Mouse (Mus musculus) ovary, postnatal 36 days (tissue): Measurements from ENCODE around the gene Lsg1.

ENCODE experiments used
- DNase-seq: peaks from one replicate; pipeline ENCODE4 v3.0.0; 2022; ENCODE audit warnings: low spot score, mixed read lengths

Lsg1 gene

DNA sequence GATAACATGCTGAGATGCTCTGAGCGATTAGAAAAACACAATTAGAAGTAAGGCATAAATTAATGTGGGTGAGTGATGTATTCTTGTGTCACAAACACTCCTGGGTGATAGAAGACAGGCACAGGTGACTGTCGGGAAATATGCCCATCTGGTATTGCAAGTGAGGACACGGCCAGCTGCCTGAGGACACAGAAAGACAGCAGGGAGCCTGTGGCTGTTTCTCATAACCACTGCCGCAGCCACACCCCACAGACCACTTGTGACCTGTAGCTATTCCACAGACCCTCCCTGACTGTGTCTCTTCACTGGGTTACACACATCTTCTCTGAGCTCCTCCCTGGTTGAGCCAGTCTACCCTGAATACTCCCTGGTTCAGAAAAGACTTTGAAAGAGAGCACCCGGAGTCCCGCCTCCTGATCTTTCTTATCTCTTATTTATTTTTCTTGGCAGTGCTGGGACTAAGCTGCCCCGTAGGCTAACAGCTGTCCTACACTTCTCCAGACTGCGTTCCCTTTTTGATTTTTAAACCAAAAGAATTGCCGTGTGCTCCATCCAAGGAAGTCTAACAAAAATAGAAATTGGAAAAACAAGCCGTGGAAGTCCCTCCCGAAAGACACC, 69.6 kb downstream of the Lsg1 start:
- DNase-seq: no peak

DNA sequence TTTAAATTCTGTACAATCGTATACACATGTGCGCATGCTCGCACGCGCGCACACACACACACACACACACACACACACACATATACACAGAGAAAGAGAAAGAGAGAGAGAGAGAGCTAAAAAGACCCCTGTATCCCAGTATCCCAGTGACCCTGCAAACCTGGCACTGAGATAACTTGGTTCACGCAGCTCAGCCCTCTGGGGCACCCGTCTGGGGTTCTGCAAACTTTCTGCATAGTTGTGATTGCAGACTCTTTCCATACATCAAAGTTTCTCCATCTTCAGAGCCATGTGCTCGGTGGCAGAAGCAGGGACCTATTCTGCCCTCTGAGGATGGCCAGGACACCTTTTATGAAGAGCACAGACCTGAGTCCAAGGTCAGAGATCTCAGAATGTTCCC, 70.4 kb downstream of the Lsg1 start:
- no peak for DNase-seq

DNA sequence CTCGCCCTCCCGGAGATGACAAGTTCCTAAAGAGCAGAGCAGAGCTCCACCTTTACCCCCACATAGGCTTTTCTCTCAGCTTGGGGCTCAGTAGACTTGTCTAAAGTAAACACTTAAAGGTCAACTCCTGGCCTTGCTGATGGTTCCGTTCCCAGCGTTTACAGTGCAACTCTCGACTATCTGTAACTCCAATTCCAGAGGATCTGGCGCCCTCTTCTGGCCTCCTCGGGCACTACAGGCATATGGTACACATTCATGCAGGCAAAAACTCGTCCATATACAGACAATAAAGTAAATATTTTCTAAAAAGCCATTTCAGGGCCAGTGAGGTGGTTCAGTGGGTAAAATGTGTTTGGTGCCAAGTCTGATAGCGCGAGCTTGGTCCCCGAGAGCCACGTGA, 72.0 kb downstream of the Lsg1 start:
- no peak for DNase-seq

DNA sequence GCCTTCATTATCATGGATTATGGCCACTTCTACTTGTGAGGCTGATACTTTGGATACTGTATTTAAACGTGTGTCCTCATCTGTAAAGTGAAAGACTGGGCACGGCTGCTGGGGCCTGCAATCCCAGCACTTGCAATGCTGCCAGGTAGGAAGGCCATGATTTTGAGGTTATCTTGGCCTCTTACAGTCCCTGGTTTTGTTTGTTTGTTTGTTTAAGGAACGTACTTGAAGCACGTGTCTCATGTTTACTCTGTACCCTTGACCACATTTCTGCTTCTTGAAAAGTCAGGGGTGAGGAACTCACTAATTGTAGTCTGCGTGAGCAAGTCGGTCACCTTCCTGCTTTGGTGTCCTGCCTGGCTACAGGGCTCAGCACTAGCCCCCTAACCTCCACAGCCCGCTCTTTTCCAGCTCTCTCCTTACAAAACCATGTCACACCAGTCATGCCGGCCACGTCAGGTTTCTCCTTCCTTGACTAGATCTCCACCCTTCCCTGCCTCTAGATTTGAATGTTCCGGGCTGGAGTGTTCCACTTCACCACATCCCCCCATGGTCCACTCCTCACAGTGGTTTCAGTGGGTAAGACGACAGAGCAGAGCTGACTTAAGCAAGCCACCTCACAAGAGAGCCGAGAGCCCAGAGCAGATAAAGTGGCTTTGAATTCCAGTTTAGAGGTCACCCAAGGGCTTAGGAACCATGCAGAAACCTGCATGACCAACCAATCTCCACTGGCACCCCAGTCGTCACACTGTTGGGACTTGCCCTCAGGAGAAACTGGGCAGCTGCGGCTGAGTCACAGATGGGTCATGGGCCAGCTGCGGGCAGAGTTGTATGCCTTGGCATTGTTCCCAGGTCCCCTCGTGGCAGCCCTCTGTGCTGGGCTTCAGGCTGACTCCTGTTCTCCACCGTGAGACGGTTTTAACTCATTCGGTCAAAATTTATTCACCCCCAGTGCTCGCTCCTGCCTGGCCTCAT, 74.1 kb downstream of the Lsg1 start:
- no peak for DNase-seq

DNA sequence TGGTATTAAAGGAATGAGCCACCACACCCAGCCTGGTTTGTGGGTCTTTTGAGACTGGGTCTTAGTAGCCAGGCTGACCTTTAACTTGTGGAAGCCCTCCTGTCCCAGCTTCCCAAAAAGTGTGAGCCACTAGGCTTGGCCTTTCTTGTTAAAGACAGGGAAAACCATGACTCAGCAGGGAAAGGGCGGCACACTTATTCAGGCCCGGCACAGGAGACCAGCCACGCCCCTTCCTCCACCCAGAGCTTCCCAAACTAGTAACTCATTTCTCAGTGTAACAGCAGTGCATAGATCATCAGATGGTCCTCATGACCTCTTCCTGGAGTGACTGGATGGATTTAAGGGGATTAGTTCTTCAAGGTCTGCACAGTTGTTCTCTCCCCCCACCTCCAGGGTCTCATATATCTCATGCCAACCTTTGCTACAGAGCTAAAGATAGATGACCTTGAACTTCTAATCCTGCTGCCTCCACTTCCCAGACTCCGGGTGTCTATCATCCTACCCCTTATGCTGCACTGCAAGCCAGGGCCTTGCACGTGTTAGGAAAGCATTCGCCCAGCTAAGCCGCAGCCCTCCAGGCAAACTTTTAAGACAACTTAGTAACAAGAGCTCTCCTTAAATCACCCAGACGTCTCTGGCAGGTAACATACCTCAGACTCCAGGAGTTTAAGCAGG, 74.9 kb downstream of the Lsg1 start:
- no peak for DNase-seq

DNA sequence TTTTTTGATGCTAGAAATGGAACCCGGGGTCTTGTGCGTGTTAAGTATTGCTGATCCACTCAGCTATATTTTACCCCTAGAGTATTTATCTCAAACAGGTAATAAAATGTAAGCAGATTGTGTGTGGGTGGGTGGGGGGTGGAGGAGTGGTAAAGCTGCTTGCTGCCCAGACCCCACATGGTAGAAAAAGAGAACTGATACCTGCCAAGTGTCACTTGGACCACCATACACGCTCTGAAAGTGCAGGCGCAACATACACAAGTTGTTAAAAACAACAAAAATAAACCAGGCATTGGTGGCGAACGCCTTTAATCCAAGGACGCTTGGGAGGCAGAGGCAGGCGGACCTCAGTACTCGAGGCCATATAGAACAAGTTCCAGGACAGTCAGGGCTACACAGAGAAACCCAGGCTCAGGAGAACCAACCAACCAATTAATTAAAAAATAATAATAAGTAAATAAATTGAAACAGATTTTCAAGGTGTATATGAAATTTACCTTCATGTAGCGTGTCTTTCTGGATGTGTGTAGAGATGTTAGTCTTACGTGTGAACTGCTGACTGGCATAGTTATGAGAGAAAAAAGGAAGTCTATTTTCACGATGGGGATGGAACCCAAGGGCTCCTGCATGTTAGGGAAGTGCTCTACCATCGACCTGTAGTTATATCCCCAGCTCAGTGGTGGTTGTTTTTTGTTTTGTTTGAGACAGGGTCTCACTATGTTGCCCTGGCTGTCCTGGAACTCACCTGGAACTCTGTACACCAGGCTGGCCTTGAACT, 75.6 kb downstream of the Lsg1 start:
- DNase-seq: no peak

DNA sequence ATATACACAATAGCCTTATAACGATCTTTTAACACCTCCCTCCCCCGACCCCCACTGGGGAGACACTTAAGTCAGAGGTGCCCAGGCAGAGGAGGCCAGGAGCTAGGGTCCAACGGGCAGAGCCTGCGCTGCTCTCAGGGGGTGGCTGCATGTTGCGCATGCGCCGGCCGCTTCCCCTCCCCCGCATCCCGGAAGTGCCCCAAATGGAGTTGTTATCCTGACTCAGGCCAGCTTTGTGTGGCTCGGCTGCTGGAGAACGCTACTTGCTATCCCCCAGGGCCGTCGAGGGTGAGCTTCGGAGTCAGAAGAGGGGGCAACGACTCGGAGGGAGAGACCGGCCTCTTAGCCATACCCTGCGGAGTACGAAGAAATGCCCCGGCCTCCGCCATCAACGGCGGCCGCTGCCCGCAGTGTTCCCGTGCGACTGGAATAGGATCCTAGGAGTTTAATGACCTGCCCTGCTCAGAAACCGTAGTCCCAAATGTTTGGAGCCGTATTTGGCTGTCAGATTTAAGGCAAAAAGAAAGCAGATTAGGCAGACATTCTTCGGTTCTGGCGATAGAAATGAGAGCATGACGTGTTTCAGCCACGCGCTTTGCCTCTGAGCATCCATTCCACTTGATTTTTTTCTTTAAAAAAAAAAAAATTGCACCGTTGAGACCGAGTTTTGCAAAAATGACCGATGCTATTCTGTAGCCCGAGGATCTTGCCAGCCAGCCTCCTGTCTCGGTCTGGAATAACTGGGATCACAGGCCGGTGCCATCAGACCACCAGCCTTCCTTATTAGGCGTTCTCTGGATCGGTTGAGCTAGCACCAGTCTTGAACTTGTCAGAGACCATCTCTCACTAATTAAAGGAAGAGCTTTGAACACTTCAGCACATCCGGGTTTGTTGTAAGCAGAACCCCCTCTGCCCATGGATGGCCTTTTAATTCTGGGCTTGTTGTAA, 76.6 kb downstream of the Lsg1 start:
- DNase-seq: peak; percentile 87
